Mouse (Mus musculus) retina, embryonic 14.5 days (tissue): ENCODE measurements around the gene Map3k12.

Source experiments
- DNase-seq: peaks from one replicate; pipeline ENCODE4 v3.0.0-alpha.2; 2015; ENCODE audit warnings: low spot score

The Map3k12 gene

GRCm38 (mm10) chr15:102519211-102520141 is 2.6 kb upstream of the Map3k12 start:
- no peak for DNase-seq

GRCm38 (mm10) chr15:102518859-102519201 is 2.0 kb upstream of the Map3k12 start:
- no peak for DNase-seq

- DNase-seq: peak; percentile 99
These were observed 1.4 kb upstream of the Map3k12 start, which contains the start of gene Tarbp2 for GRCm38 (mm10) chr15:102517976-102518858. Tarbp2 (plus strand) TSS chr15:102518192.

GRCm38 (mm10) chr15:102517631-102517975 is 739 bp upstream of the Map3k12 start:
- no peak for DNase-seq

GRCm38 (mm10) chr15:102516293-102516692 is 571 bp downstream of the Map3k12 start:
- no peak for DNase-seq

GRCm38 (mm10) chr15:102515791-102516190 is 1.1 kb downstream of the Map3k12 start:
- DNase-seq: no peak

- DNase-seq: no peak
These were observed 1.6 kb downstream of the Map3k12 start for GRCm38 (mm10) chr15:102515261-102515660.

- no peak for DNase-seq
These were observed 3.9 kb downstream of the Map3k12 start for GRCm38 (mm10) chr15:102513004-102513403.

- no peak for DNase-seq
These were observed 4.4 kb downstream of the Map3k12 start for GRCm38 (mm10) chr15:102512471-102512870.

- DNase-seq: no peak
These were observed 4.9 kb downstream of the Map3k12 start for GRCm38 (mm10) chr15:102512010-102512409.

- DNase-seq: peak; percentile 62
These were observed 5.5 kb downstream of the Map3k12 start for GRCm38 (mm10) chr15:102511285-102511833.

- DNase-seq: peak; percentile 94
These were observed 6.1 kb downstream of the Map3k12 start for GRCm38 (mm10) chr15:102510590-102511284.

GRCm38 (mm10) chr15:102510110-102510509 is 6.8 kb downstream of the Map3k12 start:
- DNase-seq: no peak

GRCm38 (mm10) chr15:102508336-102508735 is 8.5 kb downstream of the Map3k12 start:
- no peak for DNase-seq

- no peak for DNase-seq
These were observed 9.3 kb downstream of the Map3k12 start for GRCm38 (mm10) chr15:102507561-102507960.

GRCm38 (mm10) chr15:102506864-102507263 is 10.0 kb downstream of the Map3k12 start:
- DNase-seq: no peak

- DNase-seq: no peak
These were observed 10.4 kb downstream of the Map3k12 start for GRCm38 (mm10) chr15:102506464-102506830.

- no peak for DNase-seq
These were observed 10.9 kb downstream of the Map3k12 start for GRCm38 (mm10) chr15:102505770-102506463.

- no peak for DNase-seq
These were observed 11.6 kb downstream of the Map3k12 start for GRCm38 (mm10) chr15:102505073-102505769.

GRCm38 (mm10) chr15:102503924-102504782 is 12.7 kb downstream of the Map3k12 start:
- DNase-seq: no peak
